Mouse (Mus musculus): ENCODE measurements around the gene Kcnmb4.

Gene Kcnmb4

DNA sequence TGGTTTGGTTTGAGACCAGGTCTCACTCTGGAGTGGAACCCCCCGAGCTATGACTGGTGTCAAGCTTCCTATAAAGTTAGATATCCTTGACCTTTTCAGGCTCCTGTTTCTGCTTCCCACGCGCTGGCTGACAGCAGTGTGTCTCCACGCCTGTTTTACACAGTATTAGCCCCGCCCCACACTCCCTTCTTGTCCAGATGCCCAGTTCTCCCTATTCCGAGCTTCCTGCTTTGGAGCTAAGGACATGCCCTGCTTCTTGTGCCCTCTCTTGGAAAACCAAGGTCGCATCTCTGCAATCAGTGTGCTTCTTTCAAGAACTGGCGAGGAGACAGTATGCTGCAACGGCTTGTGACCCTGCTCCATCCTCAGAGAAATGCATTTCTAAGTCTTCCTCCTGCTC lies 23.1 kb downstream of the Kcnmb4 start:
- no peak for DNase-seq (ENCODE audit: low spot score)

DNA sequence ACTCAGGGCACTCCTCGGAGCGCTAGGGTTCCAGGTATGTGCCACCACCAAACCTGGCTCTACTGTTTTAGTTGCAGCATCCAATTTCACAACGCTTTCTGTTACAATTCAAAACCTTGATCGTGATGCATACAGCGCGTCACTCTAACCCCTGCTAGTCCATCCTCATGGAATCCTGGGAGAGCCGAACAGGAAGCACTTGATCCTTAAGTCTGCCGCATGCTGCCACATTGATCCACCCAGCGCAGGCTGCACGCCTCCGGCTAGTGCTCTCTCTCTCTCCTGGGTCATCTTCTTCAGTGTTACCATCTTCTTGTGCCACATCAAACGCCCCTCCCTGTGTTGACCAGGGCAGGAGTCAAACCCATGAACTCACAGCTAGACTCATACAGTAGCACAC lies 25.5 kb downstream of the Kcnmb4 start:
- no peak for DNase-seq (ENCODE audit: low spot score)

DNA sequence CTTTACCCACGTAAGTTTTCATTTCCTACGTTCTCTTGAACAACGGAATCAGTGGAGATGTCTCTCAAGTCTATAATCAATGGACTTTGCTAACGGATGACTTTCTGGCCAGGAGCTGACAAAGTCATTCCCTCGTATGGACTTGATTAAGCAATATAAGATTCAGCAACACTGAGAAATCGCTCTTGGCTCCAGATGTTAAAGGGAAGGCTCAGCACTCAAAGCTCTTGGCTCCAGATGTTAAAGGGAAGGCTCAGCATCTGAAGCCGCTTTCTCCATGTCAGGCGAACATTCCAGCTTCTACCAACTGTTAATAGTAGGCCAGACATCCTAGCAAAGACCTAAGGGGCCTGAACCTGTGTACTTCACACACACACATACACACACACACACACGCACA lies 26.5 kb downstream of the Kcnmb4 start:
- no peak for DNase-seq (ENCODE audit: low spot score)

DNA sequence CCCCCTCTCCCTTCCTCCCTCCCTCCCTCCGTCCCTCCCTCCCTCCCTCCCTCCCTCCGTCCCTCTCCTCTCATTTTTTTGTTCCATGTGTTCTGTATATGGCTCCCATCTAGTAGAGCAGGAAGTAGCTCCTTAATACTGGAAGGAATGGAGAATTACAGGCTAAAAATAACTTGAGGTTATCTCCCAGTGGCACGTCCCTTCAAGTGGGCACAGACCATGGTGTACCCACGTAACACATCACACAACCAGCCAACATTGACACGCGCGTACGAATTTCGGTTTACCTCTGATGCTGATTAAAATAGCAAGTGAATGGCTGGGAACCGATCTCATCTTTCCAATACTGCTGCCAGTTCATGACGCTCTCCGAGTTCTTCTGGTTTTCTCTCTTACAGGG lies 27.6 kb downstream of the Kcnmb4 start:
- DNase-seq (ENCODE audit: low spot score) = no peak

DNA sequence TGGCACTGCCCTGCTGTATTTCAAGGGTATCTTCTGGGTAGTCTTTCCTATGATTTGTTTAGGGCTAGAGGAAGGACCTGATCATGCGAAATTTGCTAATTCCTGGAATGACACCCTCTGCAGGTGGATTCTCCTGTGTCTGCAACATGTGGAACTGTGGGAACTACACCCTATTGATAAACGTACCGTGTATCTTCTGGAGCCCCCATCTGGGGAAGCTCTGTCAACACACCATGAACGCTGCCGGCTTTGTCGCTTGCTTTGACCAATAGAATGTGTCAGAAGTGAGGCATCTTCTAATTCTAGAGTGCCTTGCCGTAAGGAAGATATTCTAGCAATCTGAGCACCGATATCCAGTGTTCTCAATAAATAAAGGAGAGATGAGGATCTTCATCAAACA lies 28.9 kb downstream of the Kcnmb4 start:
- DNase-seq (ENCODE audit: low spot score) = no peak

DNA sequence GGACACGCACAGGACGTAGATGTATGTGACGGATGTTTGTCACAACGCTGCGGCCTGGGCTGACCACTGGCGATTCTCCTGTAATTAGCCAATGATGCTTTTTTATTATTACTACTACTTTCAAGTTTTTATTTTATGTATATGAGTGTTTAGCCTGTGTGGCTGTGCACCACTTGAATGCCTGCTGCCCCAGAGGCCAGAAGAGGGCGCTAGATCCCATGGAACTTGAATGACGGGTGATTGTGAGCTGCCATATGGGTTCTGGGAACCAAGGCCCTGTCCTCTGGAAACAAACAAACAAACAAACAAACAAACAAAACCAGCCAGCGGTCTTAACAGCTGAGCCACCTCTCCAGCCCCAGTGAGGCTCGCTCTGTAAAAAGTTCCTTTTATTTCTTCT lies 29.3 kb downstream of the Kcnmb4 start:
- DNase-seq (ENCODE audit: low spot score) = no peak

DNA sequence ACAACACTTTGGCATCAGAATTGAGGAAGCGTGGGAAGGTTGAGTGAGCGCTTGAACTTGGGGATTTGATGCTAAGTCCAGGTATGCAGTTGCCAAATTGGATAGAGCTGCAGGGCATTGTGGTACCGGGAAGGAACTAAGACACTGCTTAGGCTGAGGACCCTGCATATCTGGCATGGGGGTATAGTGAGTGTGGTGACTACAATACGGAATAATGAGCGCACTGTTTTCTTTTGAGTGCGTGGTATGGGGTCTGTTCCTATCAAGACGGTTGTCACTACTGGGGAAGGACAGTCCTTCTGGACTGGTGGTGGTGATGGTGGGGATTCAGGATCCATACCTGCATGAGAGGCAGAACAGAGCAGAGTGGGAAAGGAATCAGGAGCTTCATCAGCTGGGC lies 32.7 kb downstream of the Kcnmb4 start:
- no peak for DNase-seq (ENCODE audit: low spot score)

DNA sequence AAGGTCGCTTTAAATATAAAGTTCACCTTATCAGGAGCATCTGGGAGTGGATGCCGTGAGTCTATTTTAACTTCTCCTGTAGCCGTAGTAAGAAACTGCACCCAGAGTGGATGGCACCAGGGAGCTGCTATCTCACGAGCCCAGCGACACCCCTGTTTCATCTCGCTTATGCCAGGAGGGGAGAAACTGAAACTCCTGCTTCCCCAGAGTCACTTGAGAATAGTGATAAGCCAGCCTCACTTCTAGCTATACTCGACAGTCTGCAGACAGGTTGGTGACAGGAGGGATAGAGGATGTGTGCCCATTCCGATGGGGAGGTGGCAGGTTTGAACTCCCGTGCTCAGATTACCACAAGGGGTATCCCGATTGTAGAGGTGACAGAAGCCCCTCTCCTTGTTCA lies 33.6 kb downstream of the Kcnmb4 start:
- DNase-seq (ENCODE audit: low spot score) = no peak

DNA sequence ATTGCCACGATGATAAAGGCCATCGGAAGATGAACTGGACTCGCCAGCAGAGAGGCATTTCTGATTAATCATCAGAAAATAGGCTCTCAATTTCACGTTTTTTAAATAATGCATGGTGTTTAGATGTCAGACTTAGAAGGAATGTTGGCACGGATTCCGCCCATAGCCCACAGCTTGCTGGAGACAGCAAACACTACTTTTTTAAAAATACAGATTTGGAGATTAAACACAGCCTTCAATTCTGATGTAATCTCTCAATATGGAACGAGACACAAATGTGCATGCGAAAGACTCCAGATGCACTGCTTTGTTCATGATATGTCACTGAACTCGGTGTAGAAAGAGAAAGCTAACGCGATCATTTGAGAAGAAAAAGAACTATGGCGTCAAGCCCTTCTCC lies 38.2 kb downstream of the Kcnmb4 start:
- no peak for DNase-seq (ENCODE audit: low spot score)

DNA sequence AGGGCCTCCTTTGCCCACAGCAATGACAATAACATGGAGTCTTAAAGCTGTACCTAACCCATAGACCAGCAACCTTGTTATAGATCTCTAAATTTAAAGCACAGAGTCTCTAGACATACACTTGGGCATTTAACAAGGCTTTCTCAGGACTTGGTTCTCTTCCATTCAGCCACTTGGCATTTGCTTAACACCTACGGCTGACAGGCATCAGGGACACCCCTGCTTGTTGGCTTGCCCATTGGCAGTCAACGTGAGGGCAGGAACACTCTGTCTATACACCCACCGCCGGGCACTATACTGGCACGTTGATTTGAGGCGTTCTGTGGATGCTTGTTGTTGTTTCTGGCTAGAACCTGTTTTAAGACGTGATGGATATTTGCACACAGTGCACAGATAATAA lies 41.3 kb downstream of the Kcnmb4 start:
- DNase-seq (ENCODE audit: low spot score) = no peak

DNA sequence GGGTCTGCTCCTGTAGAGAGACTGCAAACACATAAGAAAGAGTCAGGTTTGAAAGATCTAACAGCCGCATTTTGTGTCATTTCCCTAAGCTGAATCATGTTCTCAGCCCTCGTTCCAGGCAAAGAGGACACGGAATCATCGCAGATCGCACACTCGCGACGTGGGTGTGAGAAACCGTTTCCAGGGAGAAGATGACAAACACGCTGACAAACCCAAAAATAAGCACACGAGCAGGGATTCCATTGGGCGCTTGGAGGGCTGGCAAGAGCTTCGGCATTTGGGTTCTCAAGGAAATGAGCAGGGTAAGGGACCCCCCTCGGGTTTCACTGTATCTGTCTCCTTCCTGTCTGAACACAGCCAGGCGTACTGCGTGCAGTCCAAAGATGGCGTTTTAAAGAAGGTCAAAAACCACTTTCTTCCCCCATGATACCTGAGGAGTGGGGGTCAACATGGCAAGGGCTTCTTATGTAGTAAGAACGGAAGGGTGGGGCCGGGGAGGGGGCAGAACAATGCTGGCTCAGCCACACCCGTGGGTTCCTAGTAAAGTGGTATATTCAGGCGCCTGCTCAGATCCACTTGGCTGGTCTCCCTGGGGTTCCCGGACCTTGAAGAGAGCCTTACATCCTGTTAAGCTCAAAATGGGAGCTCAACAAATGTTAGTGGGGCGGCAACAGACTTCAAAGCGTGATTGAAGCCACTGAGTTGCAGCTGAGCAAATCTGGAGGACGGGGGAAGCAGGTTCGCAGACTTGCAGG lies 45.5 kb downstream of the Kcnmb4 start:
- no peak for DNase-seq (ENCODE audit: low spot score)

DNA sequence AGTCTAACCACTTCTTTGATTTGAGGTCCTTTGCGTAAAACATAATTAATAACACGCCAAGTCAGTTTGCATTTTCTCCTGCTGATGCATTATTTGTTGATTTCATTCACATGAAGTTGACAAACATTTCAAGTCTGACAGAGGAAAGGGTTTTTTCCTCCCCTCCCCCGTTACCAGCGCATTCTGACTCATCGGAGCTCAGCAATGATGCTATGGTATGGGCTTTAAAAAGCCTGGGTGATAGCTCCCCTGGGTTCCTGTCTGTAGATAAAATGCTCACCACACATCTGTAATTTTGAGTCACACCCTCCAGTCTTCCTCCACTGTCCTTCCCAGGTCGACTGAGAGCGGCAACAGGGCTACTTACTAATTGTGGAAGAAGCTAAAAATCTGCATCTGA lies 47.5 kb downstream of the Kcnmb4 start:
- DNase-seq (ENCODE audit: low spot score) = no peak

DNA sequence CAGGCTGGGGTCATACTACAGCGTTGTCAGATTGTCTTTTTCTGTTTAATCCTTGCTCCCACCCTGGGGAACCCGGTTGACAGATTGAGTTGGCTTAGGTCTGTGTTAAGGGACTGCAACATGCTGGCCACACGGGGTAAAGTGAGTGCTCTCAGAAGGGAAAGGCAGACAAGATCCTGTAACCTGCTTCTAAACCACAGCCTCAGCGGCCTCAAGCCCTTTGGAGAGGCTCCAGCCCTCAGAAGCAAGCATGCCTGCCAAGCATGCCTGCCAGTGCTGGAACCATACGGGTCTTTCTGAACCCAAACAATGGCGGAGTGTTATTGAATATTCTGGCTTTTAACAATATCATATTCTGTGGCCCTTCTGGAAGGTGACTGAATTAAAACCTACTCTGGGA lies 48.8 kb downstream of the Kcnmb4 start:
- DNase-seq (ENCODE audit: low spot score) = no peak

DNA sequence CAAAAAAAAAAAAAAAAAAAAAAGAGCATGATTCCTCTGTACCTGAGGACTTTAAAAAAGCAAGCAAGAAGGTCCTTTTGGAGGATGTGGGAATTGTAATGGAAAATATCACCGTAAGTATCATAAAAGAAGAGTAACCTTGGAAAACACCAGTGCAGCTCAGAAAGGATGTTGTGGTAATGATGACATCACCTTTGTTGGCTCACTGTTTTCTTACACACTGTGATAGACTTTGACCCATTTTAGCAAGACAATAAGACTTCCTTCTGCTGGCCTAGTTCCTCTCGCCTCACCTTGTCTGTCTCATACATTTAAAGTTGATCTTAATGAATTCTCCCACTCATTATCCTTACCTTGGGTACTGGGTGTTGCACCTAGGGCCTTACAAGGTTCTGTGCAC lies 51.1 kb downstream of the Kcnmb4 start:
- DNase-seq (ENCODE audit: low spot score) = no peak

DNA sequence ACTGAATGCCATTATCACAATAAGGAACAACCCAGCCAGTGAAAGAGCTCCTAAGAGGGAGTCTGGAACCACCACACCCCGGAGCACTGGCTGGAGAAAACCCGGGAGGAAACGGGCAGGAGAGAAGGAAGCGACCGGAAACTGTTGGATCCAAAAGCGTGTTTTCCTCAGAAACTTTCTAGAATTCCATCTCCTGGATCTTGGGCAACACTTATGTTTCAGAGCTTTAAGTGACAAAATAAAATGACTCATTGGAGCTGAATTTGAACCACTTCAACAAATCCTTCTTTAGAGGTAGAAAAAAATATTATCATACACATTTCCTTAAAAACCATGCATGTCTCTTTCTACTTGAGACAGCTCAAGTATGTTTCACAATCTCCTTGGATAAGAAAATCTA lies 52.7 kb downstream of the Kcnmb4 start:
- DNase-seq (ENCODE audit: low spot score) = no peak

DNA sequence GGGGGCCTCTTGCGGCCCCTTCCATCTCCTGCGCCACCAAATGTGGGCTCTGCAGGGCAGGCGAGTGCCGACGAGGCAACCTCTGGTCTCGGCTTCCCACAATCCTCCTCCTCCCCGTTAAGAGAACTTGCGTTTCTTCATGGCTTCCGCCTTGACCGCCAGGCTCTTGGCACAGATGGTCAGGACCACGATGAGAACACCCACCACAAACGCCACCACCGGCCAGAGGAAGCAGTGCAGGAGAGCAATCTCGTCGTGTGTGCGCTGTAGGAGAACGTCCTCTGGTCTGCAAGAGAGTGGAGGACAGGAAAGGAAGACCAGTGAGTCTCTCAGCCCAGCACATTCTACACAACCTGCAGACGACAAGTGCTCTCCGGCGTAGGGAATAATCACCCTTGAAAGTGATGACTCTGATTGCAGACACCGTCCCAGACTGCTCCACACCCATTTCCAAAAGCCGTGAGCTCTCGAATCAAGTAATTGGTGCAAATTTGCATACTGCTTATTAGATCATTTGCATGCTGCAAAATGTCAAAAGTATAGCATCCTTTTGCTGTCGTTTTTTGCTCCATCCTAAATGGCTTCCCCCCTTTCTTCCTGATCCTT lies 55.5 kb downstream of the Kcnmb4 start:
- DNase-seq (ENCODE audit: low spot score) = no peak

DNA sequence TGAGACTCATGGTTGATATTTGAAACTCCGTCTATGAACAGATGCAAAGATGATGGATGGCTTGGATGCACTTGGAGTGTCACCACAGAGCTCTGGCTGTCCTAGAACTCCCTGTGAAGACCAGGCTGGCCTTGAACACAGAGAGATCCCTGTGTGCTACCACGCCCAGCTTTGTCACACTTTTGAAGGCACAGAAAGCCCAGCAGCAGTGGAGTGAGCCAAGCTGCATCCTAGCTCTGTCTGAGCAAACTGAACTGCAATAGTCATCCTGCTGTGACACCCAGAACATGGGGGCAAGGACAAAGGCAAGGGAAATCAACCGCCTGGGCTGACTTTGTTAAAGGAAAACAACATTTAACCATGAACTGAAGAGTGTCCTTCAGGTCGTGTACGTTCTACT lies 57.0 kb downstream of the Kcnmb4 start:
- no peak for DNase-seq (ENCODE audit: low spot score)

DNA sequence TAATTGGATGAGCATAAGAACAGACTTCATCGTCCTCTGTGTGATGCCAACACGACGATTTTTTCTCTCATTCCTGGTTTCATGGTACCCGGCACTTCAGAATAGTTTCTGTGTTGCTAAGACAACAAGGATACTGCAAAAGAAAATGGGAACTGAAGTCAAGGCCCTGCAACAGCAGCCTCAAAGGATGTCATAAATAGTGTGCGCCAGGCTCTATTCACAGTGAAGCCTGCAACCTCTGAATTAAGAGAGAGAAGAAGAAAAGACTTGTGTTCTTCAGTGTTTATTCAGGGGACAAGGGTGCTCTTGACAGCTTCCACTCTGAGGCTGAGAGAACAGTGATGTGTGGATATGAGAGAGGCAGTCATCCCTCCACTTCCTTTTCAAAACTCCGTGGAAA lies 57.5 kb downstream of the Kcnmb4 start:
- no peak for DNase-seq (ENCODE audit: low spot score)

DNA sequence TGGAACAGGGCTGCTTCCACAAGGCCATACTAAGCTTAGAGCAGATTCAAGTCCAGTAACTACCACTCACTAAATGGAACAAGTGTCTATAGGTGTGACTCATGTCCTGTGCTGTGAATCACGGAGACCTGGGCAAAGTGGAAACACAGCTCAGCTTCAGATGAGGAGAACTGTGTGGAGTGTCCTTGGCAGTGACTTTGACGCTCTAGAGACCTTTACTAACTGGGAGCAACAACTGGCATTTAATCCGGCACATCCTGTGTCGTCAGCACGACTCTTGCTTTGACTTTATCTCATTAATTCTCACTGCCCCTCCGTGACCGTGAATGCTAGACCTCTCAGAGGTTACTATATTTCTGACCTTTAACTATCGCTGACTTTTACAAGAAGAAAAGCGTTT lies 62.9 kb downstream of the Kcnmb4 start:
- no peak for DNase-seq (ENCODE audit: low spot score)

DNA sequence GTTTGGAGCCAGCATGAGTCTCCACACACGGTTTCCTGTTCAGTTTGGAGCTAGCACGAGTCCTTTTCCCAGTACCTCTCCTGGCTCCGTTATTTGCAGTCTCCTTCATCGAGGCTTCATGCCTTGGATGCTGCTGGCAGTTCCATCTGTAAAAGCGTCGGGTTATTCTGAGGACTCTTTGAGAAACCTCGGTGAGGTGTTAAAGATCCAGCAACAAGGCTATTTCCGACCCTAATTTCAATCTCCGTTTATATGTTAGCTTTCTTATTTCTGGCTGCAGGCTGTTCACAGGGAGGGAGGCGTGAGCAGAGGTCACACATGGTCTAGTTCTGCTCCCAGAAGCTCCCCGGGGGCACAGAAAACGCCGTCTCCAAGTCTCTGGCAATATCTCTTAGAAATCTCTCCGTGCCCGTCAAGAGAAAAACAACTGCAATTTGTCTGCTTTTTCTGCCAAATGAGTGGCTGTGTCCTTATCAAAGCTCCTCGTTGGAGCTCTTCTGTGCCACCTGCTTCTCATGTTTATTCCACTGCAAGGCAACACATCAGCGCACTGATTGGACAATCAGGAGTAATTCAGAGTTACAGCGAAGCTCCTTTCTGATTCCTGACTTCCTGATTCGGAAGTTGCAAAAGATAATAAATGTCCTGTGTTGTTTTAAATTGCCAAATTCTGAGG lies 65.9 kb downstream of the Kcnmb4 start:
- no peak for DNase-seq (ENCODE audit: low spot score)

DNA sequence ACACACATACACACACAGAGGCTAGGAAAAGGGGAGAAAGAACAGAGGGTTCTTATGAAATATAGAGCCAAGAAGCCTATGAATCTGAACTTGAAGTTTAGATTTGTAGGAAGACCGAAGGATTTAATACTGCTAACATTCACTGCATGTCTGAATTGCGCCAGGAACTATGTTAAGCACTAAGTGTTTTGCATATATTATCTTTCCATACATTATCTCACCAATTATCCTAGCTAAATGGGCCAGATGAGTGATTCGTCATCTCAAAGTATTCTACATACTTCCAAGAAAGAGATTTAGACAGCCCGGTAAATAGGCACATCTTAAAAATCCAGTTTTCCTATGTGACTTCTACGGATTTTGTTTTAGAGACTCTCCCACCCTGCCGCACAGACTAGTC lies 68.7 kb downstream of the Kcnmb4 start:
- DNase-seq (ENCODE audit: low spot score) = no peak

DNA sequence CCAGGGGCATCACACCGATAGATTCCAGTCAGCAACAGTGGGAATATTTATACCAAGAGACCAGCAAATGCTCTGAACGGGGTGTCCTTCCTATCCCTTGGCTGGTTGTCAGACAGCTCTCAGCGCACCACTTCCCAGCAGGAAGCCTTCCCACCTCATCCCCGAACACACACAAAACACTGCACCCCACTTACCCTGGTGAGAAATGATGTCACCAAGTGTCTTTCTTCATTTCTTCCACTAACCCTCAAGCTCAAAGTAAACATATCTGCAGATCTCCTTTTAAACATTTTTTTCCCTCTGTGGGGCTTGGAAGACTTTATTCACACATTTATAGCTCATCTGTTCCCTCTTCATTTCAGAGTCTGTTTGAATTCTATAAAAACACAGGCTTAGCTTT lies 70.0 kb downstream of the Kcnmb4 start:
- no peak for DNase-seq (ENCODE audit: low spot score)

DNA sequence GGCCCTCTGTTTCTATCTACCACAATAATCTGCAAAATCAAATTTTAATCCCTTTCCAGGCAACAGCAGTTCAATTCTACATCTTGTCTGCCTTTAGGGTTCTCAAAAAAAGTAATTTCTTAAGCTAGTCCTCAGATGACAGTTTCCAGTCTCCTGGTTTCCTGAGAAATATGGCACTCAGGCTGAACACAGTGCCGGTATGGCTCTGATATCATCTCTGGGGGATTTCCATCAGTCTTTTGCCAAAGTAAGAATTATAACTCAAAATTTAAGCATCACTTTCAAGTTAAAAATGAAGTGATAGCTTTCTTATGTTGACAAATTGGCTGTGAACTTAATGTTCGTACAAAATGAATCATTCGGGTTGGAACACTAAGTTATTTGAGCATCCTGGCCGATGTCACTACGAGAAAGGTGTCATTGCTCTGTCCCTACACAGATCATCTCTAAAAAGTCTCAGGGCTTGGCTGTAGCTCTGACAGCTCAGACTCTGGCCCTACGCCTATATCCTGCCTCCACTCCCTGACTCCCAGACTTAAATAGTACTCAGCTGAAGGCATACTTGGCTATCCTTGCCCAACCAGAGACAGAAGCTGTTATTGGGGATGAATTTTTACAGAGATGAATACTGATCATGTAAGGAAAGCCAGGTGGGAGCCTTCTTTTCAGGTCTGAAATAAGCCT lies 70.8 kb downstream of the Kcnmb4 start:
- no peak for DNase-seq (ENCODE audit: low spot score)

Data from T-cell, adult 2 months (primary cell).